Mouse (Mus musculus): ENCODE data around the gene Scp2.

GRCm38 (mm10) chr4:108058166-108058565 lies 86.6 kb downstream of the Scp2 start:
- TF ChIP-seq CTCF (IDR thresholded peaks at IDR 0.05; ENCODE audit: borderline replicate concordance, insufficient read depth, low read depth, low read length) (no peak), POLR2A (IDR thresholded peaks at IDR 0.05; ENCODE audit: borderline replicate concordance, insufficient read depth, low read length) (no peak)
